Mouse (Mus musculus) heart, embryonic 14.5 days (tissue): Measurements from ENCODE around the gene Rbfox2. TPM values are rescaled to one million over a fixed set of nuclear protein-coding genes. Genes with fewer than 3 reads are reported as not detected.

Source experiments
- ATAC-seq: fragments of 200-750 bp; cut with Nextera tagmentation; 2 replicates; pipeline ENCODE4 v1.8.0; 2017; ENCODE audit warnings: low read depth, moderate TSS enrichment; ENCODE audit not compliant: insufficient number of reproducible peaks, insufficient read depth, low FRiP score
- H3K27ac ChIP-seq, 2 experiments: fragments of 200-500 bp in 1 of 2; fragments of 300-500 bp in 1 of 2; sonication (generic) in 1 of 2; replicated peaks in 1 of 2; 2 replicates each; pipeline ENCODE4 v1.5.1; 2012 to 2014; ENCODE audit warnings: low read depth in 2 of 2, low read length in 2 of 2, control low read depth in 1 of 2, mild to moderate bottlenecking in 1 of 2, mixed read lengths in 1 of 2; ENCODE audit not compliant: control insufficient read depth in 1 of 2, insufficient read depth in 1 of 2
- H3K27me3 ChIP-seq: fragments of 300-500 bp; sonication (generic); 2 replicates; pipeline ENCODE4 v1.6.1; 2014; ENCODE audit warnings: mild to moderate bottlenecking, low read length, control low read depth; ENCODE audit not compliant: control insufficient read depth, insufficient read depth
- H3K36me3 ChIP-seq: fragments of 300-500 bp; sonication (generic); 2 replicates; pipeline ENCODE4 v1.6.1; 2014; ENCODE audit warnings: mild to moderate bottlenecking, control low read depth, low read length, mixed read lengths; ENCODE audit not compliant: control insufficient read depth, insufficient read depth
- H3K4me1 ChIP-seq, 2 experiments: fragments of 200-500 bp in 1 of 2; fragments of 300-500 bp in 1 of 2; sonication (generic) in 1 of 2; 2 replicates each; pipeline ENCODE4 v1.6.1; 2012 to 2014; ENCODE audit warnings: low read length in 2 of 2, control low read depth in 1 of 2, mixed read lengths in 1 of 2; ENCODE audit not compliant: control insufficient read depth in 2 of 2, insufficient read depth in 2 of 2
- H3K4me2 ChIP-seq: fragments of 300-500 bp; sonication (generic); 2 replicates; pipeline ENCODE4 v1.6.1; 2014; ENCODE audit warnings: mild to moderate bottlenecking, low read length
- H3K4me3 ChIP-seq, 2 experiments: fragments of 200-500 bp in 1 of 2; fragments of 300-500 bp in 1 of 2; sonication (generic) in 1 of 2; 2 replicates each; pipeline ENCODE4 v1.5.1; 2012 to 2014; ENCODE audit warnings: low read length in 2 of 2, mild to moderate bottlenecking in 2 of 2, control low read depth in 1 of 2, low read depth in 1 of 2, moderate library complexity in 1 of 2; ENCODE audit not compliant: control insufficient read depth in 1 of 2, insufficient read depth in 1 of 2
- H3K9ac ChIP-seq: fragments of 300-500 bp; sonication (generic); 2 replicates; pipeline ENCODE4 v1.6.1; 2014; ENCODE audit warnings: mild to moderate bottlenecking, low read length
- H3K9me3 ChIP-seq: fragments of 300-500 bp; sonication (generic); 2 replicates; pipeline ENCODE4 v1.6.1; 2016; ENCODE audit warnings: low read length, control low read depth; ENCODE audit not compliant: control insufficient read depth
- WGBS: fragments of 180-500 bp; shearing (Covaris S2); extraction: QIAGEN DNeasy Blood & Tissue Kit; methylation state at CpG from one replicate; pipeline ENCODE4 v1.1.7; 2014; 5-methylcytosine and 5-hydroxymethylcytosine counted together
- polyA plus RNA-seq: library from polyadenylated mRNA; unstranded; fragments of >200 nt; fragmentation: Nextera tagmentation; extraction: Ambion mirVana; gene quantifications from 2 replicates; pipeline ENCODE4 v1.2.1, GENCODE M21; 2014

Gene Rbfox2
- polyA plus RNA-seq, 1 experiment from 2014 or later: 89.1 TPM

GRCm38 (mm10) chr15:77220137-77220536, 86.7 kb downstream of the Rbfox2 start:
- H3K4me1 ChIP-seq: peaks cover 27 to 48% of the 10 kb centered on the region in 2 experiments
- H3K9me3 ChIP-seq: no peaks in the 10 kb centered on the region
- no peak overlapping the region for H3K4me2 ChIP-seq
- H3K9ac ChIP-seq: no peak overlapping the region
- H3K4me3 ChIP-seq: no peak overlapping the region
- no peaks in the 10 kb centered on the region for H3K27me3 ChIP-seq
- H3K27ac ChIP-seq: no peak overlapping the region
- ATAC-seq: no peak
- H3K36me3 ChIP-seq: no peaks in the 10 kb centered on the region

GRCm38 (mm10) chr15:77219571-77219970, 87.2 kb downstream of the Rbfox2 start:
- Histone ChIP-seq H3K4me1 (peaks cover 28 to 50% of the 10 kb centered on the region in 2 experiments), H3K27me3 (no peaks in the 10 kb centered on the region)
- WGBS: 50% methylated on average over 1 of the region's 1 CpGs

GRCm38 (mm10) chr15:77218007-77218406, 88.8 kb downstream of the Rbfox2 start:
- no peak overlapping the region for H3K27ac ChIP-seq
- H3K9me3 ChIP-seq: no peaks in the 10 kb centered on the region
- H3K4me1 ChIP-seq: peaks cover 41 to 66% of the 10 kb centered on the region in 2 experiments
- H3K36me3 ChIP-seq: no peaks in the 10 kb centered on the region
- 83% methylated on average over 3 of the region's 3 CpGs for WGBS
- H3K9ac ChIP-seq: no peak overlapping the region
- H3K4me3 ChIP-seq: no peak overlapping the region
- no peak overlapping the region for H3K4me2 ChIP-seq
- no peak for ATAC-seq
- H3K27me3 ChIP-seq: no peaks in the 10 kb centered on the region

More at GRCm38 (mm10) chr15:77219571-77219970, 87.2 kb downstream of the Rbfox2 start:
- Histone ChIP-seq H3K4me2 (no peak overlapping the region), H3K9me3 (no peaks in the 10 kb centered on the region), H3K9ac (no peak overlapping the region; the same call in 1 of the 2 replicates), H3K27ac (peak overlapping the region; percentile 32 to 34; a peak in 3 of 4 replicates), H3K36me3 (no peaks in the 10 kb centered on the region), H3K4me3 (no peak overlapping the region)
- ATAC-seq: no peak

GRCm38 (mm10) chr15:77217523-77217922, 89.3 kb downstream of the Rbfox2 start:
- 19% methylated on average over 1 of the region's 1 CpGs for WGBS
- no peak overlapping the region for H3K9ac ChIP-seq
- no peak for ATAC-seq

GRCm38 (mm10) chr15:77216704-77217103, 90.1 kb downstream of the Rbfox2 start:
- H3K9me3 ChIP-seq: no peaks in the 10 kb centered on the region
- peak overlapping the region; percentile 47 to 91; a peak in 3 of 4 replicates for H3K27ac ChIP-seq
- ATAC-seq: no peak
- no peak overlapping the region for H3K4me3 ChIP-seq
- H3K27me3 ChIP-seq: no peaks in the 10 kb centered on the region
- peak overlapping the region; percentile 34; the same call in 1 of the 2 replicates for H3K9ac ChIP-seq
- peaks cover 47 to 78% of the 10 kb centered on the region in 2 experiments for H3K4me1 ChIP-seq
- no peak overlapping the region for H3K4me2 ChIP-seq
- WGBS: 31% methylated on average over 6 of the region's 6 CpGs
- H3K36me3 ChIP-seq: no peaks in the 10 kb centered on the region

More at GRCm38 (mm10) chr15:77217523-77217922, 89.3 kb downstream of the Rbfox2 start:
- Histone ChIP-seq H3K27ac (0 out of 4 replicates have a peak overlapping the region, but pooled peaks of 1 of the 2 experiments have one; percentile 91), H3K4me3 (no peak overlapping the region), H3K27me3 (no peaks in the 10 kb centered on the region), H3K9me3 (no peaks in the 10 kb centered on the region), H3K4me1 (peaks cover 43 to 70% of the 10 kb centered on the region in 2 experiments), H3K36me3 (no peaks in the 10 kb centered on the region), H3K4me2 (no peak overlapping the region)

GRCm38 (mm10) chr15:77215178-77215800, 91.5 kb downstream of the Rbfox2 start:
- H3K9me3 ChIP-seq: no peaks in the 10 kb centered on the region
- no peaks in the 10 kb centered on the region for H3K36me3 ChIP-seq
- peak overlapping the region; percentile 85 to 91 for H3K27ac ChIP-seq
- no peaks in the 10 kb centered on the region for H3K27me3 ChIP-seq
- peaks cover 47 to 86% of the 10 kb centered on the region in 2 experiments for H3K4me1 ChIP-seq
- H3K4me3 ChIP-seq: no peak overlapping the region
- peak overlapping the region; percentile 57 for H3K9ac ChIP-seq
- H3K4me2 ChIP-seq: peak overlapping the region; percentile 39
- WGBS: under 1% methylated on average over 5 of the region's 5 CpGs
- ATAC-seq: no peak

GRCm38 (mm10) chr15:77214410-77215107, 92.2 kb downstream of the Rbfox2 start:
- Histone ChIP-seq H3K4me2 (peak overlapping the region; percentile 39), H3K9ac (peak overlapping the region; percentile 64), H3K36me3 (no peaks in the 10 kb centered on the region), H3K4me1 (peaks cover 47 to 86% of the 10 kb centered on the region in 2 experiments), H3K4me3 (no peak overlapping the region), H3K27me3 (no peaks in the 10 kb centered on the region), H3K9me3 (no peaks in the 10 kb centered on the region), H3K27ac (peak overlapping the region; percentile 91 to 92)
- peak; percentile 81 for ATAC-seq
- 23% methylated on average over 8 of the region's 8 CpGs for WGBS
